ENCODE assay signal across 16 mouse cellular contexts in the genomic region with DNA sequence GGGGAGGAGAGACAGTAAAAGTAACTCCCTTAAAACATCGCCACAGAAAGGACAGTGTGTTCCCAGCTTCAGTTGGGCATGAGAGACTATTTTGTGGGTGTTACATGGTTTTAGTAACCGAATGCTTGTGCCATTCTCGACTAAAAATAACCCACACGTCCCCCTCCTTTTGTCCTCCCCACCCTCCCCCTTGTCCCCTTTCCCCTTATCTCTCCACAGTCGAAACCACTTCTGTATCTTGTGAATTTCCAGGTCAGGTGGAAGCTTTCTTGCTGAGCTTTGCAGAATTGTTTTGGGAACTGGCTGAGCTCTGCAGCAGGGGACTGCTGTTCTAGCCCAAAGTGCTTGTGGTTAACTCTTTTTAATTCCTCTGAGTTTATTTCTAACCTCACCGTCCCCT. TPM values are rescaled to one million over a fixed set of nuclear protein-coding genes. Genes with fewer than 3 reads are reported as not detected.
DNase-seq lines count a peak whose midpoint lies in the region; ATAC-seq and TF ChIP-seq lines count a peak whose summit lies in the region.
"Had no signal": no experiment of that assay in that cellular context is flagged by ENCODE, and none has a peak within 500 bp of the region (broad histone marks: within the 10 kb centered on the region; RNA-seq: fewer than 3 reads in every experiment).

No protein-coding gene starts in this region.

- no peaks in the 10 kb centered on the region for H3K9me3 ChIP-seq in heart, embryonic 11.5 days (replicated peaks; ENCODE audit: control insufficient read depth, low read length)
- H3K9me3 ChIP-seq in midbrain, embryonic 15.5 days: no peaks in the 10 kb centered on the region
- H3K9me3 ChIP-seq in midbrain, postnatal 0 days (ENCODE audit: low read length): no peaks in the 10 kb centered on the region
- H3K9me3 ChIP-seq: embryonic facial prominence, embryonic 12.5 days; forebrain, embryonic 15.5 days; hindbrain, embryonic 15.5 days had no signal

- no peak for ATAC-seq in heart, embryonic 11.5 days (replicated peaks; ENCODE audit: insufficient number of reproducible peaks, low FRiP score, low TSS enrichment)
- ATAC-seq in midbrain, embryonic 15.5 days (replicated peaks): 0 out of 2 replicates have a peak, but pooled peaks have one; percentile 1
- ATAC-seq in midbrain, postnatal 0 days (ENCODE audit: low FRiP score): no peak
- ATAC-seq in megakaryocyte progenitor cell, adult 5-6 weeks (replicated peaks; ENCODE audit: poor library complexity): peak; percentile 12; the same call in 1 of the 2 replicates
- ATAC-seq: intestine, embryonic 16.5 days had no signal

- DNase-seq in heart, adult 11 months: peak; percentile 90
- no peak for DNase-seq in heart, adult 9 months (ENCODE audit: low spot score in 2 of 2)
- DNase-seq in heart, postnatal 10 days: no peak
- no peak for DNase-seq in midbrain, postnatal 0 days (ENCODE audit: low spot score)
- no peak for DNase-seq in lung, adult 18-20 months
- DNase-seq: adrenal gland, postnatal 10 days; cerebellum, adult 11 months; cerebellum, adult 8-10 months; gastrocnemius, postnatal 10 days had no signal

- H3K36me3 ChIP-seq in heart, embryonic 11.5 days (ENCODE audit: control insufficient read depth, insufficient read depth, low read length): peaks cover 6% of the 10 kb centered on the region
- H3K36me3 ChIP-seq in midbrain, embryonic 15.5 days (replicated peaks): no peaks in the 10 kb centered on the region
- H3K36me3 ChIP-seq in midbrain, postnatal 0 days (ENCODE audit: insufficient read depth, low read length): no peaks in the 10 kb centered on the region
- H3K36me3 ChIP-seq: embryonic facial prominence, embryonic 12.5 days; forebrain, embryonic 15.5 days; hindbrain, embryonic 15.5 days had no signal

- intact Hi-C loops in heart, postnatal 10 days (cut with DNase I): loop anchor here (10.0 kb wide), 1 partner anchor 235 kb away; no protein-coding TSS in a partner anchor

- TF ChIP-seq CTCF in midbrain, postnatal 0 days (IDR thresholded peaks at IDR 0.05): no peak

- H3K27ac ChIP-seq in heart, embryonic 11.5 days (ENCODE audit: low read depth, low read length): peak overlapping the region; percentile 13
- no peak overlapping the region for H3K27ac ChIP-seq in midbrain, embryonic 15.5 days
- no peak overlapping the region for H3K27ac ChIP-seq in midbrain, postnatal 0 days (ENCODE audit: low read depth, low read length)
- H3K27ac ChIP-seq: embryonic facial prominence, embryonic 12.5 days; forebrain, embryonic 15.5 days; hindbrain, embryonic 15.5 days had no signal

- no peak overlapping the region for H3K4me3 ChIP-seq in heart, embryonic 11.5 days (ENCODE audit: low read depth, low read length)
- H3K4me3 ChIP-seq in midbrain, embryonic 15.5 days: no peak overlapping the region
- H3K4me3 ChIP-seq in midbrain, postnatal 0 days (ENCODE audit: low read depth, low read length): no peak overlapping the region
- H3K4me3 ChIP-seq: embryonic facial prominence, embryonic 12.5 days; forebrain, embryonic 15.5 days; hindbrain, embryonic 15.5 days had no signal

- H3K4me2 ChIP-seq in heart, embryonic 11.5 days: peak overlapping the region; percentile 19
- no peak overlapping the region for H3K4me2 ChIP-seq in midbrain, embryonic 15.5 days
- no peak overlapping the region for H3K4me2 ChIP-seq in midbrain, postnatal 0 days (ENCODE audit: low read depth, low read length, poor library complexity, severe bottlenecking)
- H3K4me2 ChIP-seq: embryonic facial prominence, embryonic 12.5 days had no signal

- peaks cover 3% of the 10 kb centered on the region; the same call in 1 of the 2 replicates for H3K4me1 ChIP-seq in heart, embryonic 11.5 days (ENCODE audit: control insufficient read depth, insufficient read depth, low read length)
- 0 out of 2 replicates have a peak, but pooled peaks cover 2% of the 10 kb centered on the region for H3K4me1 ChIP-seq in midbrain, embryonic 15.5 days
- no peaks in the 10 kb centered on the region for H3K4me1 ChIP-seq in midbrain, postnatal 0 days (ENCODE audit: insufficient read depth, low read length)
- H3K4me1 ChIP-seq: embryonic facial prominence, embryonic 12.5 days; hindbrain, embryonic 15.5 days had no signal

- 30% methylated on average over 6 of the region's 6 CpGs for WGBS in heart, embryonic 11.5 days (ENCODE audit: insufficient replicate concordance)
- 67% methylated on average over 6 of the region's 6 CpGs for WGBS in midbrain, embryonic 15.5 days
- WGBS in midbrain, postnatal 0 days: 54% methylated on average over 6 of the region's 6 CpGs

- no peak overlapping the region for H3K9ac ChIP-seq in heart, embryonic 11.5 days (ENCODE audit: low read depth, low read length)
- H3K9ac ChIP-seq in midbrain, embryonic 15.5 days: no peak overlapping the region
- no peak overlapping the region for H3K9ac ChIP-seq in midbrain, postnatal 0 days (replicated peaks; ENCODE audit: low read length, poor library complexity, severe bottlenecking)
- H3K9ac ChIP-seq: embryonic facial prominence, embryonic 12.5 days; forebrain, embryonic 15.5 days; hindbrain, embryonic 15.5 days had no signal

- H3K27me3 ChIP-seq in heart, embryonic 11.5 days (ENCODE audit: control insufficient read depth, insufficient read depth, low read length): no peaks in the 10 kb centered on the region
- H3K27me3 ChIP-seq in midbrain, embryonic 15.5 days (replicated peaks): no peaks in the 10 kb centered on the region
- H3K27me3 ChIP-seq in midbrain, postnatal 0 days (ENCODE audit: insufficient read depth, low read length): no peaks in the 10 kb centered on the region
- H3K27me3 ChIP-seq: embryonic facial prominence, embryonic 12.5 days; forebrain, embryonic 15.5 days had no signal

RNA-seq across cellular contexts. Expression of a gene that starts 12.1 kb away (rescaled TPM):
- 378 and 608 TPM in 2 replicates for polyA plus RNA-seq in heart, embryonic 11.5 days (2014; fragmentation: Nextera tagmentation; extraction: Ambion mirVana)
- total RNA-seq in heart, postnatal 10 days (2021): 1,000 to 10,000 TPM; 2,261 to 2,393 TPM
- 0.40 and 1.0 TPM in 2 replicates for polyA plus RNA-seq in midbrain, embryonic 15.5 days (2015; fragmentation: Nextera tagmentation; extraction: Ambion mirVana)
- 0.47 and 0.99 TPM in 2 replicates for total RNA-seq in midbrain, postnatal 0 days (2014; rRNA removed)
- 0.41 and 0.54 TPM in 2 replicates for polyA plus RNA-seq in midbrain, postnatal 0 days (2015; fragmentation: Nextera tagmentation; extraction: Ambion mirVana)
- 0.02 and 0.10 TPM in 2 replicates for total RNA-seq in megakaryocyte progenitor cell, adult 5-6 weeks (2015)
- total RNA-seq in megakaryocyte progenitor cell, adult 5-6 weeks (2017): 0.03 TPM in 1 of 2 replicates, not detected in the other

Comparison
In these comparisons a context has a peak if more than half of its experiments do, and no peak if none do; other contexts are left out.
1. ATAC-seq: peak in midbrain, embryonic 15.5 days (single experiment) and megakaryocyte progenitor cell, adult 5-6 weeks (single experiment); none in heart, embryonic 11.5 days (single experiment) and midbrain, postnatal 0 days (single experiment).
2. RNA of a gene that starts 12.1 kb away (total RNA-seq): 2,261 to 2,393 TPM in heart, postnatal 10 days; 0.47 to 0.99 TPM in midbrain, postnatal 0 days and 0.02 to 0.10 TPM in megakaryocyte progenitor cell, adult 5-6 weeks; every median in the first group is over 1,000 times any median in the second.